Mouse (Mus musculus) heart, postnatal 10 days (tissue): ENCODE results near the gene Arrdc5. TPM values are rescaled to one million over a fixed set of nuclear protein-coding genes. Genes with fewer than 3 reads are reported as not detected.
A peak's percentile ranks its signal among the peaks of the same experiment; 100 is the strongest.

Experiments
- DNase-seq, 2 experiments: peaks; one replicate each; pipeline ENCODE4 v3.0.0; 2021
- intact Hi-C: fragments of 180-260 bp; cut with DNase I; formaldehyde crosslinking; loops from one replicate; pipeline ENCODE4 v1.15.1; 2025
- total RNA-seq, 2 experiments: library from RNA; stranded (reverse); gene quantifications; 2 replicates each; pipeline ENCODE4 v1.2.3; 2021

The Arrdc5 gene
- total RNA-seq = not detected

GRCm38 (mm10) chr17:56300186-56300585 is at the start of gene Arrdc5:
Gene Arrdc5, minus strand, starts transcription at chr17:56300286.
- intact Hi-C loops = no loop called here

GRCm38 (mm10) chr17:56348586-56348985 is 48.5 kb upstream of the Arrdc5 start:
- DNase-seq = no peak
- intact Hi-C loops = no loop called here

More at GRCm38 (mm10) chr17:56300186-56300585, at the start of gene Arrdc5:
- no peak for DNase-seq

GRCm38 (mm10) chr17:56348128-56348527 is 48.0 kb upstream of the Arrdc5 start:
- DNase-seq = no peak
- intact Hi-C loops = no loop called here

- intact Hi-C loops = no loop called here
- no peak for DNase-seq
Observed at GRCm38 (mm10) chr17:56345364-56345763, 45.3 kb upstream of the Arrdc5 start.

- no peak for DNase-seq
- intact Hi-C loops = no loop called here
Observed at GRCm38 (mm10) chr17:56343466-56343865, 43.4 kb upstream of the Arrdc5 start.

- intact Hi-C loops = no loop called here
- no peak for DNase-seq
Observed at GRCm38 (mm10) chr17:56340717-56341116, 40.6 kb upstream of the Arrdc5 start.

- DNase-seq = peak; percentile 32 to 54
- intact Hi-C loops = no loop called here
Observed at GRCm38 (mm10) chr17:56338909-56339308, 38.8 kb upstream of the Arrdc5 start.

GRCm38 (mm10) chr17:56337791-56338190 is 37.7 kb upstream of the Arrdc5 start:
- intact Hi-C loops = no loop called here
- no peak for DNase-seq

- intact Hi-C loops = no loop called here
- peak; percentile 77 to 84 for DNase-seq
Observed at GRCm38 (mm10) chr17:56337190-56337589, 37.1 kb upstream of the Arrdc5 start.

- DNase-seq = no peak
- intact Hi-C loops = no loop called here
Observed at GRCm38 (mm10) chr17:56332987-56333386, 32.9 kb upstream of the Arrdc5 start.

GRCm38 (mm10) chr17:56331256-56331655 is 31.2 kb upstream of the Arrdc5 start:
- DNase-seq = peak; percentile 24 to 36
- intact Hi-C loops = no loop called here

GRCm38 (mm10) chr17:56330345-56330744 is 30.3 kb upstream of the Arrdc5 start:
- intact Hi-C loops = no loop called here
- DNase-seq = no peak

GRCm38 (mm10) chr17:56329267-56329666 is 29.2 kb upstream of the Arrdc5 start:
- intact Hi-C loops = no loop called here

GRCm38 (mm10) chr17:56326153-56327147 is 26.4 kb upstream of the Arrdc5 start:
- intact Hi-C loops = no loop called here
- peak in 1 of 2 experiments; percentile 32 for DNase-seq

More at GRCm38 (mm10) chr17:56329267-56329666, 29.2 kb upstream of the Arrdc5 start:
- no peak for DNase-seq

- intact Hi-C loops = no loop called here
Observed at GRCm38 (mm10) chr17:56325450-56326152, 25.5 kb upstream of the Arrdc5 start, which contains the start of gene Kdm4b. Gene Kdm4b, plus strand, starts transcription at chr17:56326062.

GRCm38 (mm10) chr17:56324419-56324818 is 24.3 kb upstream of the Arrdc5 start:
- no peak for DNase-seq
- intact Hi-C loops = loop anchor here (1.0 kb wide), 1 partner anchor 21 kb away; the partner anchor contains the start of gene Uhrf1

More at GRCm38 (mm10) chr17:56325450-56326152, 25.5 kb upstream of the Arrdc5 start, which contains the start of gene Kdm4b:
- DNase-seq = peak; percentile 99

GRCm38 (mm10) chr17:56309191-56309945 is 9.3 kb upstream of the Arrdc5 start:
- intact Hi-C loops = no loop called here
- DNase-seq = no peak

GRCm38 (mm10) chr17:56308088-56308487 is 8.0 kb upstream of the Arrdc5 start:
- intact Hi-C loops = no loop called here
- no peak for DNase-seq

- intact Hi-C loops = no loop called here
Observed at GRCm38 (mm10) chr17:56305826-56306225, 5.7 kb upstream of the Arrdc5 start.

GRCm38 (mm10) chr17:56305156-56305555 is 5.1 kb upstream of the Arrdc5 start:
- DNase-seq = no peak
- intact Hi-C loops = no loop called here

More at GRCm38 (mm10) chr17:56305826-56306225, 5.7 kb upstream of the Arrdc5 start:
- DNase-seq = no peak
